In genomic region chr11:78398212-78398611, GRCm38 (mm10) we compare ENCODE assay signal across 23 mouse cellular contexts. TPM values are rescaled to one million over a fixed set of nuclear protein-coding genes. Genes with fewer than 3 reads are reported as not detected.
DNase-seq lines count a peak whose midpoint lies in the region; ATAC-seq lines count a peak whose summit lies in the region.
"Had no signal": no experiment of that assay in that cellular context is flagged by ENCODE, and none has a peak within 500 bp of the region (broad histone marks: within the 10 kb centered on the region; RNA-seq: fewer than 3 reads in every experiment).

No protein-coding gene starts in this region.

- H3K27ac ChIP-seq in hindbrain, embryonic 12.5 days, result no peak overlapping the region
- no peak overlapping the region for H3K27ac ChIP-seq in hindbrain, embryonic 16.5 days (ENCODE audit: low read depth, low read length)
- H3K27ac ChIP-seq in midbrain, embryonic 11.5 days (ENCODE audit: low read depth, low read length), result no peak overlapping the region
- no peak overlapping the region for H3K27ac ChIP-seq in midbrain, embryonic 15.5 days
- H3K27ac ChIP-seq: embryonic facial prominence, embryonic 12.5 days; embryonic facial prominence, embryonic 15.5 days; gastrocnemius, adult 2 months; intestine, embryonic 15.5 days had no signal

- H3K4me2 ChIP-seq in hindbrain, embryonic 12.5 days (replicated peaks), result no peak overlapping the region
- no peak overlapping the region for H3K4me2 ChIP-seq in hindbrain, embryonic 16.5 days (ENCODE audit: low read length)
- H3K4me2 ChIP-seq in midbrain, embryonic 11.5 days, result no peak overlapping the region
- H3K4me2 ChIP-seq in midbrain, embryonic 15.5 days, result no peak overlapping the region
- H3K4me2 ChIP-seq: embryonic facial prominence, embryonic 12.5 days; embryonic facial prominence, embryonic 15.5 days; heart, embryonic 11.5 days had no signal

- H3K27me3 ChIP-seq in hindbrain, embryonic 12.5 days, result peaks cover 10% of the 10 kb centered on the region
- no peaks in the 10 kb centered on the region for H3K27me3 ChIP-seq in hindbrain, embryonic 16.5 days (replicated peaks; ENCODE audit: control insufficient read depth, insufficient read depth, low read length)
- H3K27me3 ChIP-seq in midbrain, embryonic 11.5 days (ENCODE audit: control insufficient read depth, insufficient read depth, low read length), result no peaks in the 10 kb centered on the region
- H3K27me3 ChIP-seq in midbrain, embryonic 15.5 days (replicated peaks), result peaks cover 4% of the 10 kb centered on the region; the same call in 1 of the 2 replicates
- H3K27me3 ChIP-seq: embryonic facial prominence, embryonic 12.5 days; embryonic facial prominence, embryonic 15.5 days had no signal

- 49% methylated on average over 6 of the region's 6 CpGs for WGBS in hindbrain, embryonic 12.5 days
- WGBS in hindbrain, embryonic 16.5 days, result 63% methylated on average over 6 of the region's 6 CpGs
- WGBS in midbrain, embryonic 11.5 days, result 62% methylated on average over 6 of the region's 6 CpGs
- 58% methylated on average over 6 of the region's 6 CpGs for WGBS in midbrain, embryonic 15.5 days

- DNase-seq in midbrain, embryonic 11.5 days (ENCODE audit: low spot score, missing footprints), result peak; percentile 70
- peak; percentile 37 for DNase-seq in retina, embryonic 14.5 days (ENCODE audit: low spot score)
- DNase-seq in ovary, postnatal 14 days (ENCODE audit: low spot score), result no peak
- DNase-seq: adrenal gland, postnatal 14 days; cerebellum, adult 2 months; gastrocnemius, adult 2 months; gastrocnemius, postnatal 14 days; heart, adult 11 months had no signal

- no peaks in the 10 kb centered on the region for H3K36me3 ChIP-seq in hindbrain, embryonic 12.5 days
- no peaks in the 10 kb centered on the region for H3K36me3 ChIP-seq in hindbrain, embryonic 16.5 days (ENCODE audit: control insufficient read depth, insufficient read depth, low read length)
- H3K36me3 ChIP-seq in midbrain, embryonic 11.5 days (ENCODE audit: control insufficient read depth, insufficient read depth, low read length), result no peaks in the 10 kb centered on the region
- no peaks in the 10 kb centered on the region for H3K36me3 ChIP-seq in midbrain, embryonic 15.5 days (replicated peaks)
- H3K36me3 ChIP-seq: embryonic facial prominence, embryonic 12.5 days; embryonic facial prominence, embryonic 15.5 days; intestine, embryonic 15.5 days had no signal

- no peaks in the 10 kb centered on the region for H3K9me3 ChIP-seq in hindbrain, embryonic 12.5 days (replicated peaks)
- H3K9me3 ChIP-seq in hindbrain, embryonic 16.5 days (ENCODE audit: control insufficient read depth, low read length), result no peaks in the 10 kb centered on the region
- no peaks in the 10 kb centered on the region for H3K9me3 ChIP-seq in midbrain, embryonic 11.5 days (ENCODE audit: control insufficient read depth, low read length)
- H3K9me3 ChIP-seq in midbrain, embryonic 15.5 days, result no peaks in the 10 kb centered on the region
- H3K9me3 ChIP-seq: embryonic facial prominence, embryonic 12.5 days; embryonic facial prominence, embryonic 15.5 days; intestine, embryonic 15.5 days had no signal

- no peak overlapping the region for H3K4me3 ChIP-seq in hindbrain, embryonic 12.5 days
- no peak overlapping the region for H3K4me3 ChIP-seq in hindbrain, embryonic 16.5 days (ENCODE audit: low read length)
- H3K4me3 ChIP-seq in midbrain, embryonic 11.5 days (ENCODE audit: low read depth, low read length), result no peak overlapping the region
- no peak overlapping the region for H3K4me3 ChIP-seq in midbrain, embryonic 15.5 days
- H3K4me3 ChIP-seq: embryonic facial prominence, embryonic 15.5 days; gastrocnemius, adult 2 months; intestine, embryonic 15.5 days had no signal

- no peak overlapping the region for H3K9ac ChIP-seq in hindbrain, embryonic 12.5 days
- no peak overlapping the region for H3K9ac ChIP-seq in hindbrain, embryonic 16.5 days (ENCODE audit: low read depth, low read length)
- H3K9ac ChIP-seq in midbrain, embryonic 11.5 days (ENCODE audit: low read length), result no peak overlapping the region
- no peak overlapping the region for H3K9ac ChIP-seq in midbrain, embryonic 15.5 days
- H3K9ac ChIP-seq: embryonic facial prominence, embryonic 12.5 days; embryonic facial prominence, embryonic 15.5 days; forebrain, postnatal 0 days; intestine, embryonic 15.5 days had no signal

- H3K4me1 ChIP-seq in hindbrain, embryonic 12.5 days, result peaks cover 7% of the 10 kb centered on the region
- H3K4me1 ChIP-seq in hindbrain, embryonic 16.5 days (ENCODE audit: control insufficient read depth, insufficient read depth, low read depth, low read length), result peaks cover 4% of the 10 kb centered on the region
- H3K4me1 ChIP-seq in midbrain, embryonic 11.5 days (ENCODE audit: control insufficient read depth, insufficient read depth, low read length), result peaks cover 3% of the 10 kb centered on the region; the same call in 1 of the 2 replicates
- H3K4me1 ChIP-seq in midbrain, embryonic 15.5 days, result peaks cover 11% of the 10 kb centered on the region

- 0 out of 2 replicates have a peak, but pooled peaks have one; percentile 35 for ATAC-seq in hindbrain, embryonic 12.5 days (ENCODE audit: low FRiP score)
- no peak for ATAC-seq in hindbrain, embryonic 16.5 days
- ATAC-seq in midbrain, embryonic 11.5 days (ENCODE audit: low FRiP score), result no peak
- ATAC-seq in midbrain, embryonic 15.5 days (replicated peaks), result no peak

RNA-seq across cellular contexts. Expression of gene Foxn1, which starts 11.9 kb away (rescaled TPM):
- polyA plus RNA-seq in hindbrain, embryonic 12.5 days (2016; fragmentation: Nextera tagmentation; extraction: Ambion mirVana), result not detected in 2 replicates
- polyA plus RNA-seq in hindbrain, embryonic 16.5 days (2015; fragmentation: Nextera tagmentation; extraction: Ambion mirVana), result not detected in 2 replicates
- not detected in 2 replicates for polyA plus RNA-seq in midbrain, embryonic 11.5 days (2014; fragmentation: Nextera tagmentation; extraction: Ambion mirVana)
- not detected in 2 replicates for polyA plus RNA-seq in midbrain, embryonic 15.5 days (2015; fragmentation: Nextera tagmentation; extraction: Ambion mirVana)
- polyA plus RNA-seq: cerebellum, adult 2 months; forebrain, embryonic 11.5 days; forebrain, embryonic 14.5 days; forebrain, postnatal 0 days; frontal cortex, adult 2 months; heart, embryonic 14.5 days; heart, postnatal 0 days; intestine, embryonic 15.5 days had no signal

RNA-seq across cellular contexts. Expression of gene Slc13a2, which starts 23.8 kb away (rescaled TPM):
- polyA plus RNA-seq in hindbrain, embryonic 12.5 days (2016; fragmentation: Nextera tagmentation; extraction: Ambion mirVana), result not detected in 2 replicates
- not detected in 2 replicates for polyA plus RNA-seq in hindbrain, embryonic 16.5 days (2015; fragmentation: Nextera tagmentation; extraction: Ambion mirVana)
- not detected in 2 replicates for polyA plus RNA-seq in midbrain, embryonic 11.5 days (2014; fragmentation: Nextera tagmentation; extraction: Ambion mirVana)
- polyA plus RNA-seq in midbrain, embryonic 15.5 days (2015; fragmentation: Nextera tagmentation; extraction: Ambion mirVana), result not detected in 2 replicates
- polyA plus RNA-seq: C2C12; CD4-positive, CD25-positive, alpha-beta regulatory T cell, adult 4 months; cerebellum, adult 2 months; embryonic facial prominence, embryonic 12.5 days; forebrain, embryonic 11.5 days; forebrain, embryonic 14.5 days; forebrain, postnatal 0 days; frontal cortex, adult 2 months; heart, embryonic 11.5 days; heart, embryonic 14.5 days; heart, postnatal 0 days had no signal

RNA-seq across cellular contexts. Expression of gene Unc119, which starts 54.9 kb away (rescaled TPM):
- 86.0 and 92.7 TPM in 2 replicates for polyA plus RNA-seq in hindbrain, embryonic 12.5 days (2016; fragmentation: Nextera tagmentation; extraction: Ambion mirVana)
- polyA plus RNA-seq in hindbrain, embryonic 16.5 days (2015; fragmentation: Nextera tagmentation; extraction: Ambion mirVana), result 86.5 and 91.1 TPM in 2 replicates
- 63.4 and 71.7 TPM in 2 replicates for polyA plus RNA-seq in midbrain, embryonic 11.5 days (2014; fragmentation: Nextera tagmentation; extraction: Ambion mirVana)
- 80.8 and 89.7 TPM in 2 replicates for polyA plus RNA-seq in midbrain, embryonic 15.5 days (2015; fragmentation: Nextera tagmentation; extraction: Ambion mirVana)
